Comparison of ENCODE assay signal across 7 mouse cellular contexts in the genomic region with DNA sequence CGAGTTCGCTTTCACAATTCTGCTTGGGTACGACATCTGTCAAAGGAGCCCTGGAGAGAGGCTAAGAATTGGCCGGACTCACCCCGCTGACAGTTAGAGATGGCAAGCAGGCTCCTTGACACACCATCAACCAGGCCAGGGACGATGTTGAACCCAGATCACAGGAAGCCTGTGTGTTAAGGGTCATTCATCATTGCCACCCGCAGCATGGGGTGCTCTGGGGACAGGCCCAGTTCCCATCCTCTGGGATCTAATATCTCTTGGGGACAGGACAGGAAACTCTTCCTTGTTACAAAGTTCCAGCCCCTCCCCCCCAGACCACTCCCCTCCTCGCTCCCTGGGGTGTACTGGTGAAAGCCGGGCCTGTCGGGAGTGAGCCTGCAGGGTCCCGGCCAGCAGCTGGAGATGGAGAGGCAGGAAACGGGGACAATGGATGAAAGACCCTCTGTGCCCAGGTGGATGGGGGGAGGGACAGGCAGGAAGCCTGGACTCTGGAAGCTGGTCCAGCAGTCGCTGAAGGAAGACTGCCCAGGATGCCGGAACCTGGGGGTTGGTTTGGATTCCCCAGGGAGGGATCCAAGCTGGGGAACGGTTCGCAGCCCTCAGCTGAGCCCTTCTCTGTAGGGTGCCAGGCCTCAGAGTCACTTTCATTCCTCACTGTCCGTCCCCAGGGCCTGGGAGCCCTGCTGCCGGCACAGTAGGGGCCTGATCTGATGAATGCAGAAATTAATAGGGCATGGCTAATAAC. TPM values are rescaled to one million over a fixed set of nuclear protein-coding genes. Genes with fewer than 3 reads are reported as not detected.
A peak's percentile ranks its signal among the peaks of the same experiment; 100 is the strongest.
DNase-seq lines count a peak whose midpoint lies in the region; ATAC-seq and TF ChIP-seq lines count a peak whose summit lies in the region.

No protein-coding gene starts in this region.

- WGBS in embryonic facial prominence, embryonic 13.5 days: 10% methylated on average over 18 of the region's 18 CpGs
- WGBS in hindbrain, embryonic 11.5 days: 7% methylated on average over 18 of the region's 18 CpGs
- WGBS in limb, embryonic 10.5 days: 6% methylated on average over 18 of the region's 18 CpGs
- WGBS in neural tube, embryonic 14.5 days: 5% methylated on average over 18 of the region's 18 CpGs

- no peaks in the 10 kb centered on the region for H3K9me3 ChIP-seq in E14TG2a.4 (ENCODE audit: low read length)
- no peaks in the 10 kb centered on the region for H3K9me3 ChIP-seq in embryonic facial prominence, embryonic 13.5 days
- no peaks in the 10 kb centered on the region for H3K9me3 ChIP-seq in hindbrain, embryonic 11.5 days (ENCODE audit: control insufficient read depth, low read length)
- no peaks in the 10 kb centered on the region for H3K9me3 ChIP-seq in limb, embryonic 10.5 days (replicated peaks)
- H3K9me3 ChIP-seq in neural tube, embryonic 14.5 days (ENCODE audit: control insufficient read depth, low read length): no peaks in the 10 kb centered on the region

- DNase-seq in ZHBTc4 (ENCODE audit: low read depth, low spot score): peak; percentile 67
- DNase-seq in hindbrain, embryonic 11.5 days (ENCODE audit: low spot score): peak; percentile 59
- peak; percentile 70 for DNase-seq in limb, embryonic 10.5 days (ENCODE audit: low spot score)

- no peak for TF ChIP-seq CTCF in E14TG2a.4 (conservative IDR thresholded peaks at IDR 0.05; ENCODE audit: low read length)

- peak overlapping the region; percentile 52 for H3K4me3 ChIP-seq in E14TG2a.4 (replicated peaks; ENCODE audit: low read length)
- H3K4me3 ChIP-seq in embryonic facial prominence, embryonic 13.5 days: no peak overlapping the region
- no peak overlapping the region for H3K4me3 ChIP-seq in hindbrain, embryonic 11.5 days (ENCODE audit: low read depth, low read length)
- H3K4me3 ChIP-seq in limb, embryonic 10.5 days: peak overlapping the region; percentile 37
- H3K4me3 ChIP-seq in neural tube, embryonic 14.5 days (ENCODE audit: low read depth, low read length): no peak overlapping the region

- peaks cover 47% of the 10 kb centered on the region for H3K27me3 ChIP-seq in E14TG2a.4 (ENCODE audit: insufficient read depth, low read length)
- no peaks in the 10 kb centered on the region for H3K27me3 ChIP-seq in embryonic facial prominence, embryonic 13.5 days
- H3K27me3 ChIP-seq in hindbrain, embryonic 11.5 days (ENCODE audit: control insufficient read depth, insufficient read depth, low read length): no peaks in the 10 kb centered on the region
- no peaks in the 10 kb centered on the region for H3K27me3 ChIP-seq in limb, embryonic 10.5 days (ENCODE audit: low read depth, poor library complexity, severe bottlenecking)
- H3K27me3 ChIP-seq in neural tube, embryonic 14.5 days (ENCODE audit: control insufficient read depth, insufficient read depth, low read length): no peaks in the 10 kb centered on the region

- ATAC-seq in embryonic facial prominence, embryonic 13.5 days (ENCODE audit: insufficient number of reproducible peaks, insufficient read depth, low FRiP score, low TSS enrichment, low read depth): no peak
- ATAC-seq in hindbrain, embryonic 11.5 days (ENCODE audit: low FRiP score): peak; percentile 25; the same call in 1 of the 2 replicates
- peak; percentile 38 for ATAC-seq in neural tube, embryonic 14.5 days (ENCODE audit: low read depth)
- ATAC-seq in activated CD4-positive, CD25-positive, alpha-beta regulatory T cell, adult 4 months: no peak

- peak overlapping the region; percentile 40 for H3K4me2 ChIP-seq in embryonic facial prominence, embryonic 13.5 days
- peak overlapping the region; percentile 20; the same call in 1 of the 2 replicates for H3K4me2 ChIP-seq in hindbrain, embryonic 11.5 days (replicated peaks; ENCODE audit: low read depth, low read length)
- H3K4me2 ChIP-seq in neural tube, embryonic 14.5 days (ENCODE audit: low read depth, low read length): peak overlapping the region; percentile 8; the same call in 1 of the 2 replicates

- peaks cover 36% of the 10 kb centered on the region for H3K4me1 ChIP-seq in E14TG2a.4 (replicated peaks; ENCODE audit: low read depth, low read length)
- peaks cover 25% of the 10 kb centered on the region for H3K4me1 ChIP-seq in embryonic facial prominence, embryonic 13.5 days
- peaks cover 7% of the 10 kb centered on the region for H3K4me1 ChIP-seq in hindbrain, embryonic 11.5 days (replicated peaks; ENCODE audit: control insufficient read depth, insufficient read depth, low read length)
- peaks cover 32% of the 10 kb centered on the region for H3K4me1 ChIP-seq in limb, embryonic 10.5 days
- H3K4me1 ChIP-seq in neural tube, embryonic 14.5 days (ENCODE audit: control insufficient read depth, insufficient read depth, low read length): peaks cover 10% of the 10 kb centered on the region

- peak overlapping the region; percentile 59 for H3K9ac ChIP-seq in embryonic facial prominence, embryonic 13.5 days
- H3K9ac ChIP-seq in hindbrain, embryonic 11.5 days (ENCODE audit: low read depth, low read length): peak overlapping the region; percentile 28; the same call in 1 of the 2 replicates
- peak overlapping the region; percentile 41; the same call in 1 of the 2 replicates for H3K9ac ChIP-seq in neural tube, embryonic 14.5 days (replicated peaks; ENCODE audit: low read depth, low read length)

- H3K36me3 ChIP-seq in E14TG2a.4 (ENCODE audit: insufficient read depth, low read length): no peaks in the 10 kb centered on the region
- H3K36me3 ChIP-seq in embryonic facial prominence, embryonic 13.5 days: no peaks in the 10 kb centered on the region
- no peaks in the 10 kb centered on the region for H3K36me3 ChIP-seq in hindbrain, embryonic 11.5 days (ENCODE audit: control insufficient read depth, insufficient read depth, low read length)
- 0 out of 2 replicates have a peak, but pooled peaks cover 2% of the 10 kb centered on the region for H3K36me3 ChIP-seq in limb, embryonic 10.5 days
- no peaks in the 10 kb centered on the region for H3K36me3 ChIP-seq in neural tube, embryonic 14.5 days (ENCODE audit: control insufficient read depth, insufficient read depth, low read length)

- H3K27ac ChIP-seq in embryonic facial prominence, embryonic 13.5 days: no peak overlapping the region
- H3K27ac ChIP-seq in hindbrain, embryonic 11.5 days (ENCODE audit: low read depth, low read length): no peak overlapping the region; the same call in 1 of the 2 replicates
- peak overlapping the region; percentile 85 for H3K27ac ChIP-seq in limb, embryonic 10.5 days
- 0 out of 2 replicates have a peak overlapping the region, but pooled peaks have one; percentile 8 for H3K27ac ChIP-seq in neural tube, embryonic 14.5 days (ENCODE audit: low read depth, low read length)

RNA-seq across cellular contexts. Expression of gene Id3, which starts 38.5 kb away (rescaled TPM):
- polyA plus RNA-seq in embryonic facial prominence, embryonic 13.5 days (2015; fragmentation: Nextera tagmentation; extraction: Ambion mirVana): 540 and 613 TPM in 2 replicates
- 453 and 482 TPM in 2 replicates for polyA plus RNA-seq in hindbrain, embryonic 11.5 days (2014; fragmentation: Nextera tagmentation; extraction: Ambion mirVana)
- 375 and 475 TPM in 2 replicates for polyA plus RNA-seq in limb, embryonic 10.5 days (2016; fragmentation: Nextera tagmentation; extraction: Ambion mirVana)
- polyA plus RNA-seq in neural tube, embryonic 14.5 days (2014; fragmentation: Nextera tagmentation; extraction: Ambion mirVana): 156 and 196 TPM in 2 replicates
- 100 to 1,000 TPM; 281 to 355 TPM for polyA plus RNA-seq in activated CD4-positive, CD25-positive, alpha-beta regulatory T cell, adult 4 months (2017; shearing (Covaris generic))

RNA-seq across cellular contexts. Expression of gene Rpl11, which starts 51.5 kb away (rescaled TPM):
- polyA plus RNA-seq in embryonic facial prominence, embryonic 13.5 days (2015; fragmentation: Nextera tagmentation; extraction: Ambion mirVana): 447 and 551 TPM in 2 replicates
- polyA plus RNA-seq in hindbrain, embryonic 11.5 days (2014; fragmentation: Nextera tagmentation; extraction: Ambion mirVana): 350 and 354 TPM in 2 replicates
- polyA plus RNA-seq in limb, embryonic 10.5 days (2016; fragmentation: Nextera tagmentation; extraction: Ambion mirVana): 510 and 589 TPM in 2 replicates
- 251 and 261 TPM in 2 replicates for polyA plus RNA-seq in neural tube, embryonic 14.5 days (2014; fragmentation: Nextera tagmentation; extraction: Ambion mirVana)
- 1,000 to 10,000 TPM; 1,145 to 1,405 TPM for polyA plus RNA-seq in activated CD4-positive, CD25-positive, alpha-beta regulatory T cell, adult 4 months (2017; shearing (Covaris generic))

Comparison
In these comparisons a context has a peak if more than half of its experiments do, and no peak if none do; other contexts are left out.
1. H3K4me3 ChIP-seq: peak in E14TG2a.4 (single experiment) and limb, embryonic 10.5 days (single experiment); none in embryonic facial prominence, embryonic 13.5 days (single experiment), hindbrain, embryonic 11.5 days (single experiment) and neural tube, embryonic 14.5 days (single experiment).
2. ATAC-seq: peak in hindbrain, embryonic 11.5 days (single experiment) and neural tube, embryonic 14.5 days (single experiment); none in embryonic facial prominence, embryonic 13.5 days (single experiment) and activated CD4-positive, CD25-positive, alpha-beta regulatory T cell, adult 4 months (single experiment).
3. H3K27ac ChIP-seq: peak in limb, embryonic 10.5 days (single experiment) and neural tube, embryonic 14.5 days (single experiment); none in embryonic facial prominence, embryonic 13.5 days (single experiment) and hindbrain, embryonic 11.5 days (single experiment).
4. Peak in every context shown above with its lines, with median percentiles within 50 percentile points of each other: DNase-seq, H3K4me2 ChIP-seq and H3K9ac ChIP-seq.